Comparison of ENCODE assay signal across 8 mouse cellular contexts in the genomic region with DNA sequence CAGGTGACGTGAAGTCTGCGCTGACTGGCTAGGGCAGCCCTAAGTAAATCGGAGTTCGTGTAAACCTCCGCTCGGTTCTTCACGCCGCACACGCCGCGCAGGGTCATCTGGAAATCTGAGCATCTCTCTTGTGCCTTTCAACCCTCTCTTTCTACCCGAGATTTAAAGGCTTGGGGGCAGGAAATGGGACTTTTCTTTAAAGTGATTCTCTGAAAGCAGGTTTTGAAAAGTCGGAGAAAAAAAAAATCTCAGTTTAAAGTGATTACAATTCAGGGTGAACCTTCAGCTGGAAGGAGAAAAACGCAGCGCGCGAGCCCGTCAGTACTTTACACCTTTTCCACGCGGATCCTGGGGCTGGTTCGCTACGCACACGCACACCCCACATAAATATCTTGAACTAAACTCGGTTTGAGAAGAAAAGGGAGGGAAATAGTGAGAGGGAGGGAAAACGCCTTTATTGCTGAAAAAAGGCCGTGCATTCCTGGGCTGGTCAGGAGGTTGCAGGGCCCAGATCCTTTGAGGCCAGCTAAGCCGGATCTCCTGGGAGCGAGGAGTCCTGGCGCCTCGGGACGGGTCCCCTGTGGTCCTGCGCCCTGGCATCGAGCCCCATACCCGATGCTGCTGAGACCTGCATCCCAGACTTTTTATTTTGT. TPM values are rescaled to one million over a fixed set of nuclear protein-coding genes. Genes with fewer than 3 reads are reported as not detected.
DNase-seq lines count a peak whose midpoint lies in the region; ATAC-seq lines count a peak whose summit lies in the region.

No protein-coding gene starts in this region.

- H3K9ac ChIP-seq in intestine, embryonic 16.5 days (ENCODE audit: low read depth, low read length), result peak overlapping the region; percentile 51
- H3K9ac ChIP-seq in neural tube, embryonic 12.5 days, result peak overlapping the region; percentile 48

- WGBS in intestine, embryonic 16.5 days, result under 1% methylated on average over 34 of the region's 34 CpGs
- under 1% methylated on average over 34 of the region's 34 CpGs for WGBS in neural tube, embryonic 12.5 days

- peak; percentile 20 for DNase-seq in layer of hippocampus, adult 11-12 months (ENCODE audit: low spot score)
- no peak for DNase-seq in layer of hippocampus, adult 9-10 months (ENCODE audit: low spot score)
- peak; percentile 7 for DNase-seq in cerebellum, adult 9-10 months
- peak; percentile 54 to 55 for DNase-seq in frontal cortex, postnatal 36 days (ENCODE audit: low spot score in 2 of 2)
- DNase-seq in liver (peak; percentile 10), adipocyte (ENCODE audit: low spot score) (no peak)

- H3K36me3 ChIP-seq in intestine, embryonic 16.5 days (ENCODE audit: control insufficient read depth, insufficient read depth, low read length), result no peaks in the 10 kb centered on the region
- no peaks in the 10 kb centered on the region for H3K36me3 ChIP-seq in neural tube, embryonic 12.5 days

- H3K27ac ChIP-seq in intestine, embryonic 16.5 days (ENCODE audit: low read length), result peak overlapping the region; percentile 55
- H3K27ac ChIP-seq in neural tube, embryonic 12.5 days, result no peak overlapping the region

- ATAC-seq in intestine, embryonic 16.5 days, result peak; percentile 26; the same call in 1 of the 2 replicates
- 0 out of 2 replicates have a peak, but pooled peaks have one; percentile 15 for ATAC-seq in neural tube, embryonic 12.5 days (ENCODE audit: low FRiP score, low read depth)

- peak overlapping the region; percentile 81 for H3K4me3 ChIP-seq in intestine, embryonic 16.5 days (ENCODE audit: low read length)
- peak overlapping the region; percentile 84 for H3K4me3 ChIP-seq in neural tube, embryonic 12.5 days

- no peaks in the 10 kb centered on the region for H3K27me3 ChIP-seq in intestine, embryonic 16.5 days (replicated peaks; ENCODE audit: control insufficient read depth, insufficient read depth, low read length)
- no peaks in the 10 kb centered on the region for H3K27me3 ChIP-seq in neural tube, embryonic 12.5 days (replicated peaks)

- H3K9me3 ChIP-seq in intestine, embryonic 16.5 days (ENCODE audit: control insufficient read depth, low read length), result no peaks in the 10 kb centered on the region
- no peaks in the 10 kb centered on the region for H3K9me3 ChIP-seq in neural tube, embryonic 12.5 days

- H3K4me2 ChIP-seq in intestine, embryonic 16.5 days (ENCODE audit: low read depth, low read length), result peak overlapping the region; percentile 92
- H3K4me2 ChIP-seq in neural tube, embryonic 12.5 days (replicated peaks), result peak overlapping the region; percentile 74

- H3K4me1 ChIP-seq in intestine, embryonic 16.5 days (ENCODE audit: control insufficient read depth, insufficient read depth, low read length), result 0 out of 2 replicates have a peak, but pooled peaks cover 6% of the 10 kb centered on the region
- H3K4me1 ChIP-seq in neural tube, embryonic 12.5 days, result no peaks in the 10 kb centered on the region

RNA-seq across cellular contexts. Expression of gene Efna5, which starts 2.5 kb away (rescaled TPM):
- 20.2 TPM in 2 replicates for polyA plus RNA-seq in intestine, embryonic 16.5 days (2015; fragmentation: Nextera tagmentation; extraction: Ambion mirVana)
- polyA plus RNA-seq in neural tube, embryonic 12.5 days (2016; fragmentation: Nextera tagmentation; extraction: Ambion mirVana), result 40.6 and 41.6 TPM in 2 replicates

Comparison
In these comparisons a context has a peak if more than half of its experiments do, and no peak if none do; other contexts are left out.
1. DNase-seq: peak in layer of hippocampus, adult 11-12 months (single experiment), cerebellum, adult 9-10 months (single experiment), frontal cortex, postnatal 36 days (2 of 2) and liver (single experiment); none in layer of hippocampus, adult 9-10 months (single experiment) and adipocyte (single experiment).